Mouse (Mus musculus): ENCODE measurements around the gene Prkd1.

GRCm38 (mm10) chr12:50333182-50333581, 315.7 kb downstream of the Prkd1 start:
- TF ChIP-seq CTCF (IDR thresholded peaks at IDR 0.05; ENCODE audit: low read depth, low read length) (no peak), TAL1 (conservative IDR thresholded peaks at IDR 0.05; ENCODE audit: low read depth, low read length) (no peak), GATA2 (IDR thresholded peaks at IDR 0.05; ENCODE audit: borderline replicate concordance, low read depth, low read length) (no peak), GATA1 (IDR thresholded peaks at IDR 0.05; ENCODE audit: borderline replicate concordance, low read length) (no peak), POLR2AphosphoS5 (IDR thresholded peaks at IDR 0.05; ENCODE audit: insufficient replicate concordance, low read depth, low read length) (no peak)

All from G1E (cell line).